Mouse (Mus musculus): ENCODE measurements around the gene Axl.
A peak's percentile ranks its signal among the peaks of the same experiment; 100 is the strongest.
"Not testable (repeated sequence)": the region's sequence is repeated elsewhere in the genome, so short reads cannot be mapped to it uniquely, and the experiment has no call there.

The Axl gene

GRCm38 (mm10) chr7:25793679-25794078, 5.2 kb upstream of the Axl start:
- DNase-seq: peak; percentile 49

- not testable (repeated sequence) for DNase-seq
Observed at GRCm38 (mm10) chr7:25792966-25793365, 4.5 kb upstream of the Axl start.

GRCm38 (mm10) chr7:25790615-25791014, 2.1 kb upstream of the Axl start:
- DNase-seq: no peak

- no peak for DNase-seq
Observed at GRCm38 (mm10) chr7:25789129-25789440, 580 bp upstream of the Axl start.

- no peak for DNase-seq
Observed at GRCm38 (mm10) chr7:25787456-25788219, 867 bp downstream of the Axl start.

GRCm38 (mm10) chr7:25786974-25787373, 1.5 kb downstream of the Axl start:
- no peak for DNase-seq

- no peak for DNase-seq
Observed at GRCm38 (mm10) chr7:25785752-25786151, 2.8 kb downstream of the Axl start.

- no peak for DNase-seq
Observed at GRCm38 (mm10) chr7:25784808-25785207, 3.7 kb downstream of the Axl start.

GRCm38 (mm10) chr7:25783746-25784145, 4.8 kb downstream of the Axl start:
- no peak for DNase-seq

GRCm38 (mm10) chr7:25782744-25783143, 5.8 kb downstream of the Axl start:
- DNase-seq: no peak

GRCm38 (mm10) chr7:25781937-25782610, 6.4 kb downstream of the Axl start:
- no peak for DNase-seq

- peak; percentile 27 to 46 for DNase-seq
Observed at GRCm38 (mm10) chr7:25781321-25781936, 7.1 kb downstream of the Axl start.

- DNase-seq: no peak
Observed at GRCm38 (mm10) chr7:25780753-25781152, 7.8 kb downstream of the Axl start.

- DNase-seq: no peak
Observed at GRCm38 (mm10) chr7:25780021-25780420, 8.5 kb downstream of the Axl start.

GRCm38 (mm10) chr7:25768229-25768628, 20.3 kb downstream of the Axl start:
- no peak for DNase-seq

GRCm38 (mm10) chr7:25766108-25766507, 22.4 kb downstream of the Axl start:
- no peak for DNase-seq

GRCm38 (mm10) chr7:25764221-25764620, 24.3 kb downstream of the Axl start:
- no peak for DNase-seq

- no peak for DNase-seq
Observed at GRCm38 (mm10) chr7:25763678-25764077, 24.8 kb downstream of the Axl start.

- DNase-seq: no peak
Observed at GRCm38 (mm10) chr7:25761354-25761753, 27.2 kb downstream of the Axl start.

- DNase-seq: peak; percentile 86 to 88
Observed at GRCm38 (mm10) chr7:25756011-25756410, 32.5 kb downstream of the Axl start.

- DNase-seq: peak; percentile 71 to 74
Observed at GRCm38 (mm10) chr7:25755468-25755833, 33.1 kb downstream of the Axl start.

- peak; percentile 98 for DNase-seq
Observed at GRCm38 (mm10) chr7:25754738-25755467, 33.6 kb downstream of the Axl start, which contains the start of gene Hnrnpul1. Hnrnpul1 (minus strand) TSS chr7:25754757.

- no peak for DNase-seq
Observed at GRCm38 (mm10) chr7:25754439-25754737, 34.1 kb downstream of the Axl start.
